Mouse (Mus musculus): ENCODE data around the gene Srgap3. TPM values are rescaled to one million over a fixed set of nuclear protein-coding genes. Genes with fewer than 3 reads are reported as not detected.
A peak's percentile ranks its signal among the peaks of the same experiment; 100 is the strongest.

Gene Srgap3
- total RNA-seq, 1 experiment: 3.3 TPM

DNA sequence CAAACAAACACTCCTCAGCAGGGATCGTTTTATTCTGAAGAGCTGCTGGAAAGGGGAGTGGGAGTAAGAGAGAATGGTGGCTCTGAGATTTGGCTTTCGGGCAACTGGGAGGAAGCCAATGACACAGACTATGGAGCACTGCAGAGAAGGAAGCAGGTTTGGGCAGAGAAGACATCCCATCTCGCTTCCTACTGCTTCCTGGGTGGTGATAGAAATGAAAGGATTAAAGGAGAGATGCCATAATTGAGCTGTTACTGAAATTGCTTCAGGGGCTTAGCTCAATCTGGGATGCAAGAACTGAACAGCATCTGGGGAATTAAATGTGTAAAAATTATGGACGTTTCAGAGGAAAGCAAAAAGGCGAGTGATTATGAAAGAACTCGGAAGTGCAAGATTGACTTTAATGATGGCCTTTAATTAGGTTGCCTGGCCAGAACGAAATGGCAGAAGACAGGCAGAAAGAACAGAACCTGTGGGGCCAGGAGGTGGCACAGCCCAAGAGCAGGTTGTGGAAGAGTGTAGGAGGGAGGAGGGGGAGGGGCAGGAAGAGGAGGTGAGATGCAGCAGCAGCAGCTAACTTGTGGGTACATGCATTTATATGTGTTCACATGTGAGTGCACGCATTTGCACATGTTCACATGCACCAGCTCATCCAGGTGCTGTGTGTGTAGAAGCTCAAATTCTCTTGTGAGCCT lies 126.6 kb downstream of the Srgap3 start:
- Histone ChIP-seq H3K9me3 (ENCODE audit: control insufficient read depth, insufficient read depth, low read depth, low read length) (no peaks in the 10 kb centered on the region), H3K27ac (ENCODE audit: insufficient read depth, low read depth, low read length, poor library complexity, severe bottlenecking) (no peak overlapping the region), H3K36me3 (ENCODE audit: control insufficient read depth, insufficient read depth, low read length, poor library complexity, severe bottlenecking) (no peaks in the 10 kb centered on the region), H3K4me3 (ENCODE audit: insufficient read depth in 1 of 2, low read depth in 1 of 2, low read length in 2 of 2, poor library complexity in 1 of 2, severe bottlenecking in 1 of 2) (no peak overlapping the region), H3K9ac (ENCODE audit: insufficient read depth, low read depth, low read length, poor library complexity, severe bottlenecking) (no peak overlapping the region), H3K4me1 (ENCODE audit: control insufficient read depth in 2 of 2, insufficient read depth in 2 of 2, low read length in 2 of 2, poor library complexity in 1 of 2) (no peaks in the 10 kb centered on the region)
- DNase-seq (ENCODE audit: low read depth, low spot score): no peak
- in situ Hi-C loops (cut with MboI; ENCODE audit: low sequenced_read_pairs in 2 of 2, unreplicated experiment in 2 of 2): no loop called here
- TF ChIP-seq ZC3H11A (IDR thresholded peaks at IDR 0.05; ENCODE audit: borderline replicate concordance, low read depth, low read length) (no peak), CHD2 (IDR thresholded peaks at IDR 0.05; ENCODE audit: low read depth, low read length) (no peak), HCFC1 (IDR thresholded peaks at IDR 0.05; ENCODE audit: borderline replicate concordance, insufficient read depth, low read length) (no peak), MAFK (IDR thresholded peaks at IDR 0.05; ENCODE audit: insufficient read depth, low read depth, low read length) (no peak), ZNF384 (IDR thresholded peaks at IDR 0.05; ENCODE audit: low read depth, low read length) (no peak)

DNA sequence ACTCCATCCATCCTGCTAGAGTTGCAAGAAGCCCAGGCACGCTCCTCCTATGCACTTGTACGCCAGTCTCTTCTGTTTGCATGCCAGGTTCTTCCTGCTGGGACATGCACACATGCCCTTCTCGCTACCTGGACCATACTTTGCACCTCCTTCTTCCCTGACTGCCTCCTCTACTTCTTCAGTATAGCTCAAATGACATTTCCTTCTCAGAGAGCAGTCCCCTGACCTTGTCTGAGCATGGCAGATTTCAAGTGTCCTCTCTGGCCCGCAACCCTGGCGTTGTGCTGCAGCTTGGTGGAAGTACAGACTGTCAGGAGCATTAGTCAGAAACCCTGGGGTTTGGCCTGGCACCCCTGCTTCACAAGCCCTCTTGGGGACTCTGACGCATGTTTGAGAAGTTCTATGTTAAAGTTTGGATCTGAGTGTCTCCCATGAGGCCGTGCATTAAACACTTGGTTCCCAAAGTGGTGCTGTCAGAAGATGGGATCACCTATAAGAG lies 128.6 kb downstream of the Srgap3 start:
- TF ChIP-seq MAFK (IDR thresholded peaks at IDR 0.05; ENCODE audit: insufficient read depth, low read depth, low read length) (no peak), ZC3H11A (IDR thresholded peaks at IDR 0.05; ENCODE audit: borderline replicate concordance, low read depth, low read length) (no peak), CHD2 (IDR thresholded peaks at IDR 0.05; ENCODE audit: low read depth, low read length) (no peak), ZNF384 (IDR thresholded peaks at IDR 0.05; ENCODE audit: low read depth, low read length) (no peak), HCFC1 (IDR thresholded peaks at IDR 0.05; ENCODE audit: borderline replicate concordance, insufficient read depth, low read length) (no peak)
- Histone ChIP-seq H3K36me3 (ENCODE audit: control insufficient read depth, insufficient read depth, low read length, poor library complexity, severe bottlenecking) (no peaks in the 10 kb centered on the region), H3K9me3 (ENCODE audit: control insufficient read depth, insufficient read depth, low read depth, low read length) (no peaks in the 10 kb centered on the region), H3K4me1 (ENCODE audit: control insufficient read depth in 2 of 2, insufficient read depth in 2 of 2, low read length in 2 of 2, poor library complexity in 1 of 2) (no peaks in the 10 kb centered on the region), H3K4me3 (ENCODE audit: insufficient read depth in 1 of 2, low read depth in 1 of 2, low read length in 2 of 2, poor library complexity in 1 of 2, severe bottlenecking in 1 of 2) (no peak overlapping the region), H3K9ac (ENCODE audit: insufficient read depth, low read depth, low read length, poor library complexity, severe bottlenecking) (no peak overlapping the region), H3K27ac (ENCODE audit: insufficient read depth, low read depth, low read length, poor library complexity, severe bottlenecking) (no peak overlapping the region)
- in situ Hi-C loops (cut with MboI; ENCODE audit: low sequenced_read_pairs in 2 of 2, unreplicated experiment in 2 of 2): no loop called here
- DNase-seq (ENCODE audit: low read depth, low spot score): no peak

DNA sequence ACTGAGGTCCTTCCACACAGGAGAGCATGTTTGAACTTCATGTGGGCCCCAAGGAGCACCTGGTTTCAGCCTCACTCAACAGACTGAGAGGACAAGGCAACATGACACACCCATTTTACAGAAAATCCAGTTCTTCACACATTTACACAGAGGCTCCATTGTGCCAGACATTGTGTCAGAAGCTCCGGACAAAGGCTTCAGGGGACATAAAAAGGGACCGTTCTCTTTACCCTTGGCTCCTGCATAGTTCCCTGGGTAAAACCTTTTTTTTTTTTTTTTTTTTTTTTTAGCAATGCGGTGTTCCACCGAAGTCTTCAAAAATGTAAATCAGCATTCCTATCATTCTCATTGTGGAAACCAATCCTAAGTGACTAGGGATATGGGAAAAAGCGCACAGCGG lies 131.5 kb downstream of the Srgap3 start:
- Histone ChIP-seq H3K9ac (ENCODE audit: insufficient read depth, low read depth, low read length, poor library complexity, severe bottlenecking) (no peak overlapping the region), H3K9me3 (ENCODE audit: control insufficient read depth, insufficient read depth, low read depth, low read length) (no peaks in the 10 kb centered on the region), H3K36me3 (ENCODE audit: control insufficient read depth, insufficient read depth, low read length, poor library complexity, severe bottlenecking) (no peaks in the 10 kb centered on the region), H3K4me1 (ENCODE audit: control insufficient read depth in 2 of 2, insufficient read depth in 2 of 2, low read length in 2 of 2, poor library complexity in 1 of 2) (no peaks in the 10 kb centered on the region), H3K27ac (ENCODE audit: insufficient read depth, low read depth, low read length, poor library complexity, severe bottlenecking) (no peak overlapping the region), H3K4me3 (ENCODE audit: insufficient read depth in 1 of 2, low read depth in 1 of 2, low read length in 2 of 2, poor library complexity in 1 of 2, severe bottlenecking in 1 of 2) (no peak overlapping the region)
- DNase-seq (ENCODE audit: low read depth, low spot score): no peak
- TF ChIP-seq ZNF384 (IDR thresholded peaks at IDR 0.05; ENCODE audit: low read depth, low read length) (peak; percentile 59; the same call in 1 of the 2 replicates), CHD2 (IDR thresholded peaks at IDR 0.05; ENCODE audit: low read depth, low read length) (no peak)
- in situ Hi-C loops (cut with MboI; ENCODE audit: low sequenced_read_pairs in 2 of 2, unreplicated experiment in 2 of 2): no loop called here

DNA sequence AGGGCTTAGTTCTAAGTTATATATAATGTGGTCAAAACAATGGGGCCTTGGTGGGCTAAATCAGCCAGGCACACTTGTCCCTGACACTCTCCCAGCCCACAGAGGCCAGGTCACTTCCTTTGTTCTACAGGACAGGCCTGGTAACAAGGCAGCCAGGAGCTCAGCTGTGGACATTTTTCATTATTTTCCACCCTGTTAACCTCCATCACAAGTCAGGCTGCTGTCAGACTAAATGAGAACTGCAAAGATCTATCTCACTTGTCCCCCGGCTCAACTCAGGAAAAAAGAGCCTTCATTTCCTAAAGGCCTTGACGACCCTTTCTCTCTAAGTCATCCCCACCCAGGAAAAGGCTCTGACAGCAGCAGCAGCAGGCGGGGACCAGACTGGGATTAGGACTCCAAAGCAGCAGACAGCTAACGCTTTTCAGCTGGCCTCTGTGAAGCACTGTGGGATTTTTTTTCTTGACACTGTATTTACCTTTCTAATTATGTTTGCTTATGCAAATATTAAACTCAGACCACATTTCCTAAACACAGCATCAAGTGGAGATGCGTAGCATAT lies 132.5 kb downstream of the Srgap3 start:
- H3K4me1 ChIP-seq (ENCODE audit: control insufficient read depth in 2 of 2, insufficient read depth in 2 of 2, low read length in 2 of 2, poor library complexity in 1 of 2): no peaks in the 10 kb centered on the region
- H3K4me3 ChIP-seq (ENCODE audit: insufficient read depth in 1 of 2, low read depth in 1 of 2, low read length in 2 of 2, poor library complexity in 1 of 2, severe bottlenecking in 1 of 2): no peak overlapping the region
- H3K27ac ChIP-seq (ENCODE audit: insufficient read depth, low read depth, low read length, poor library complexity, severe bottlenecking): no peak overlapping the region
- TF ChIP-seq ZC3H11A (IDR thresholded peaks at IDR 0.05; ENCODE audit: borderline replicate concordance, low read depth, low read length) (no peak), HCFC1 (IDR thresholded peaks at IDR 0.05; ENCODE audit: borderline replicate concordance, insufficient read depth, low read length) (no peak), CHD2 (IDR thresholded peaks at IDR 0.05; ENCODE audit: low read depth, low read length) (no peak), ZNF384 (IDR thresholded peaks at IDR 0.05; ENCODE audit: low read depth, low read length) (no peak), MAFK (IDR thresholded peaks at IDR 0.05; ENCODE audit: insufficient read depth, low read depth, low read length) (no peak)
- H3K9ac ChIP-seq (ENCODE audit: insufficient read depth, low read depth, low read length, poor library complexity, severe bottlenecking): no peak overlapping the region
- no peaks in the 10 kb centered on the region for H3K9me3 ChIP-seq (ENCODE audit: control insufficient read depth, insufficient read depth, low read depth, low read length)
- in situ Hi-C loops (cut with MboI; ENCODE audit: low sequenced_read_pairs in 2 of 2, unreplicated experiment in 2 of 2): no loop called here
- H3K36me3 ChIP-seq (ENCODE audit: control insufficient read depth, insufficient read depth, low read length, poor library complexity, severe bottlenecking): no peaks in the 10 kb centered on the region
- DNase-seq (ENCODE audit: low read depth, low spot score): no peak
